Mouse (Mus musculus): ENCODE measurements around the gene Taf1c.

Gene Taf1c

GRCm38 (mm10) chr8:119623744-119624143, 18.7 kb upstream of the Taf1c start:
- DNase-seq (ENCODE audit: low spot score in 2 of 2), result no peak

- no peak for DNase-seq (ENCODE audit: low spot score in 2 of 2)
Measured at GRCm38 (mm10) chr8:119623061-119623460, 18.0 kb upstream of the Taf1c start.

DNA sequence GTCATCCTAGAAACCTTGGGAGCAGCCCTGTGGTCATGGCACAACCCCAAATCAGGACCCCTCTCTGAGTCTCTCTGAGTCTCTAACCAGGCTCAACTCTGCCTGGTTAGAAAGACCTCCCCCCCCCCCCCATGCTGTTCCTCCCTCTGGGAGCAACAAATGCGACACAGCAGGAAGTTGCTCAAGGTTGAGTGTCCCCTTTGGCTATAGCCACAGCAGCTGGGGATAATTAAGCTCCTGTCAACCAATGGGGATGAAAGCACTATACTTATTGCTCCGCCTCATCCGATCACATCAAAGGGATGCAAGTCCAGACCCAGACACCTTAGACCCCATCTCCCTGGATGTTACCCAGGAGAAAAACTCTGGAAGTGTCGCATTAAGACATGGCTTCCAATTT, 17.5 kb upstream of the Taf1c start:
- DNase-seq (ENCODE audit: low spot score in 2 of 2), result no peak

DNA sequence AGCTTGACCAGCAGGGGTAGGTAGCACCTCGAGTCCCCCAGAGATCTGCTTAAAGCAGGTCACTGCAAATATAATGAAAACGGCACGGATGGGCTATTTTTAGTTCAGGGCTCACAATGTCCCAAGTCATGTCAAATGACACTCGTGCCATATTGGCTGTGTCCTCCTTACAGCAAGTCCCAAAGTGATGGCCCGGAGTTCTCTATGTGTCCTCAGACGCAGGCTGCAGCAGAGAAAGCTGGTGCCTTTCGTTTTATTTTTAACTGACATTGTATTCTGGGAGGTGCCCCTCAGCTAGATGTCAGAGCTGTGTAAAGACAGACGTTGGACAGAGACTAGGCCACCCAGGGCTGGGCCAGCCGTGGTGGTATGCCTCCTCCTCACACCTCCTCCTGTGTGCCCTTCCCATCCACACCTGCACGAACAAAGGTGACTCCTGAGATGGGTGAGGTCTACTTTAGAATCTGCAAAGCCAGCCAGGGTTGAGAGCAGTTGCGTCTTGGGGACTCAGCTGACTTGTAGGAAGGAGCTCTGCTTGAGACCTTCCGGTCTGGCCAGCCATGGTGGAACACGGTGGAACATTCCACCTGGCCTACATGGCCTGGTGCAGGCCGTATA, 15.9 kb upstream of the Taf1c start:
- no peak for DNase-seq (ENCODE audit: low spot score in 2 of 2)

DNA sequence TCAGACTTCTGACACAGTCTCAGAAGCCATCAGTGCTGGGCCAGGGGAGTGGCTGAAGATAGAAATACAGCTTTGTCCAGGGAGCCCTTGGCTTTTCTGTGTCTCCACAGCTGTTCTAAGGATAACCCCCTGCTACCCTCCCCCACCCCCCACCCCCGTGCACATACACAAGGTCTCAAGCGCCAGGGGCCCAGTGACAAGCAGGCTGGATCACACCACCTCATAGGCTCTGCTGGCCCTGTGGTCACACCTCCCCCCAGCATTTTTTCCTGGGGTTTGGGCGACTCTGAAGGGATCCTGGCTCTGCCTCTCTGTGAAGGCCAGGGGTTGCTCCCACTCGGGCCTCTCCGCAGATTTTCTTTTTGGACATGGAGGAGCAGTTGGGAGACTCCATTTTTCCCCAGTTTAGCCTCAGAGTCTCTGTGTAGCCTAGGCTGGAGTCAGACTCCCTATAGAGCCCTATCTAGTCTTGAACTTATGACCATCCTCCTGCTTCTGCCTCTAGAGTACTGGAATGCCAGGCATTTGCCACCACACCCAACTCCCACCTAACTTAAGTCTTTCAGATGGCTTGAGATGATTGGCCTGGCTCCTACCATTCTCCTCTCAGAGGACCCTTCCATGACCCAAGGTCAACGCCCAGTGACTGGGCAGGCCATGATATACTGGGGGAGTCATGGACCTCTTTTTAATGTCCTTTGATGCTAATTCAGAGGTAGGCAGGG, 15.3 kb upstream of the Taf1c start:
- no peak for DNase-seq (ENCODE audit: low spot score in 2 of 2)

GRCm38 (mm10) chr8:119618887-119619286, 13.9 kb upstream of the Taf1c start:
- no peak for DNase-seq (ENCODE audit: low spot score in 2 of 2)

- DNase-seq (ENCODE audit: low spot score in 2 of 2), result no peak
Measured at GRCm38 (mm10) chr8:119617586-119617985, 12.6 kb upstream of the Taf1c start.

DNA sequence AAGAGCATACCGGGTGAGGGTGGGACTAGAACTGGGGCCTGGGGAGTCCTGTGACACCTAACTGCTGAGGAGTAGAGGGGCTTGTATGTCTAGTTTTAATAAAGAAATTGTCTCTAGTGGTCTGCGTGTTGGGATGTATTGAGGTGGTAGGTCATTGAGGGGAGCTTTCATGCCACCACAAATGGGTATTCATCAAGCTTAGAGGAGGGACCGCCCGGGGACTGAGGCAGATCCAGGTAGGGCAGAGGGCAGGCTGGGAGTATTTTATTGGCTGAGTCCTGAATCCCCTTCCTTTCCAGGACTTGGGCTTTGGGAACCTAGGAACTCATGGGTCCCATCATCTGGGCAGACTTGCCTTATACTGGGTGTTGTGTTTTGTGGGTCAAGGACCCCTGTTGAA, 11.8 kb upstream of the Taf1c start:
- DNase-seq (ENCODE audit: low spot score in 2 of 2), result no peak

- no peak for DNase-seq (ENCODE audit: low spot score in 2 of 2)
Measured at GRCm38 (mm10) chr8:119616358-119616757, 11.3 kb upstream of the Taf1c start.

GRCm38 (mm10) chr8:119615096-119615495, 10.1 kb upstream of the Taf1c start:
- DNase-seq (ENCODE audit: low spot score in 2 of 2), result no peak

DNA sequence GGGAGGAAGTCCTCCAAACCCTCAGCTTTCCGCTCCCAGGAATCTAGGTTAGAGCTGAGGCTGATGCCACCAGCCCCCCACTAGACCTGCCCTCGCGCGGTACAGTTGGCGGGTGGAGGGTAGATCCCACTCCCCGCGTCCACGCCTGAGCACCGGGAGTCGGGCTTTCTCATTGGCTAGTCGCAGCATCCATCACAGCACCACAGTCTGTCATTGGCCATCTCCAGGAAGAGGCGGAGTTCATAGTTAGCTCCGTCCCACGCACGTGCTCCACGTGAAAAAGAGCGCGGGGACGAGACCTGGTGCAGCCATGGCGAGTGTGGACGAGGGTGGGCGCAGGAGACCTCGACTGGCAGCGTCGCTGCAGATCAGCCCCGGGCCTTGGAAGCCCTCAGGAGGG, 7.4 kb upstream of the Taf1c start, which contains the start of gene Adad2:
Gene Adad2 (plus strand): TSS at position 277 of the 400 bp plus-strand sequence.
- DNase-seq (ENCODE audit: low spot score in 2 of 2), result no peak

DNA sequence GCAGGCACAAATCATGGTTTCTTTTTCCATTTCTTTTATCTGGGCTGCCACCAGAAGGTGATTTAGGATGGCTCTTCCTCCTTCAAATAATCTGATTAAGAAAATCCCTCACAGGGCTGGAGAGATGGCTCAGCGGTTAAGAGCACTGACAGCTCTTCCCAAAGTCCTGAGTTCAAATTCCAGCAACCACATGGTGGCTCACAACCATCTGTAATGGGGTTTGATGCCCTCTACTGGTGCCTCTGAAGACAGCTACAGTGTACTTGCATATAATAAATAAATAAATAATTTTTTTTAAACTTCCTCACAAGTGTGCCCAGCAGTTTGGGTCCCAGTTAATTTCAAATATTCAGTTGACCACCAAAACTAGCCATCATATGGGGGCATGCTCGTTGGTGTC, 1.2 kb upstream of the Taf1c start:
- no peak for DNase-seq (ENCODE audit: low spot score in 2 of 2)

GRCm38 (mm10) chr8:119604398-119604803, 621 bp downstream of the Taf1c start:
- no peak for DNase-seq (ENCODE audit: low spot score in 2 of 2)

DNA sequence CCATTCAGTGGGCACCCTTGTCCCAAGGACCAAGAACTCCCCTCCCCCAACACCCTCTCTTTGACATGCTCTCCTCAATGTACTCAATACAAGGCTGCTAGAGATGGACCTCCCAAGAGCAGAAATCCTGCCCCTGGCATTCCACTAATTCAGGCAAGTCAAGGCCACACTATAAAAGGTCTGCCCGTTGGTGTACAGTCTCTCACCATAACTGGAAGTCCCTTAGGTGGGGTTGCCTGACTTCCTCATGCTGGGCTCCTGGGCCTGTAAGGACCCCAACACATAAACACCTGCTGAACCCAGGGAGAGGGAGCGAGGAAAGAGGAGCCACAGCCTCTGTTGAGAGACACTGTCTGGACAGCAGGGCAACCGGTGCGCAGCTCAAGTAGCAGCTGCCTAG, 1.3 kb downstream of the Taf1c start:
- no peak for DNase-seq (ENCODE audit: low spot score in 2 of 2)

- no peak for DNase-seq (ENCODE audit: low spot score in 2 of 2)
Measured at GRCm38 (mm10) chr8:119591456-119591855, 13.6 kb downstream of the Taf1c start.

DNA sequence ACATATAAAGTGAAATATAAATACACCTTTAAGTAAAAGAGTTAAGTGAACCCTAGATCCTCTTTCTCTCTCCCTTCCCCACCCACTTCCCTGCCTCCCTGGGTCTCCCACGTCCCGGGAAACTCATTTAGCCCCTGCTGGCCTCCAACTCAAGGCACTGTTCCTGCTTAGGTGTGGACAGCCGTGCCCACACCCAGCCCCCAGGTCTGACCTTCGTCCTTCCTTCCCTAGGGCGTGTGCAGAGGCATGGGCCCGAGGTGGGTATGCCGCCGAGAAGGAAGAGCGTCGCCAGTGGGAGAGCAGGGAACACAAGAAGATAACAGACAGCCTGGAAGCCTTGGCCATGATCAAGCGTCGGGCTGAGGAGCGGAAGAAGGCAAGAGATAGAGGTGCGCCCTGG, 14.7 kb downstream of the Taf1c start:
- no peak for DNase-seq (ENCODE audit: low spot score in 2 of 2)

GRCm38 (mm10) chr8:119588844-119589243, 16.2 kb downstream of the Taf1c start:
- DNase-seq (ENCODE audit: low spot score in 2 of 2), result no peak

DNA sequence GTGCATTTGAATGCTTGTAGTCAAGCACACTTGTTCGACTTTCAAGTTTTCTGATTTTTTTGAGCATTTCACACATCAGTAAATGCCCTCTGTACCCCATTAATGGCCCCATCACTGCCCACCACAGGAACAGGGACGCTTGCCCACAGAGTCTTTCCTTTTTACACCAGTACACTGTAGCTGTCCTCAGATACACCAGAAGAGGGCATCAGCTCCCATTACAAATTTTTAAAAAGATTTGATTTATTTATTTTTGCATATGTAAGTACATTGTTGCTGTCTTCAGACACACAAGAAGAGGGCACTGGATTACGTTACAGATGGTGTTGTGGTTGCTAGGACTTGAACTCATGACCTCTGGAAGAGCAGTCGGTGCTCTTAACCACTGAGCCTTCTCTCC, 16.7 kb downstream of the Taf1c start:
- DNase-seq (ENCODE audit: low spot score in 2 of 2), result no peak

- no peak for DNase-seq (ENCODE audit: low spot score in 2 of 2)
Measured at GRCm38 (mm10) chr8:119585901-119586300, 19.1 kb downstream of the Taf1c start.

GRCm38 (mm10) chr8:119580441-119581161, 24.4 kb downstream of the Taf1c start:
- no peak for DNase-seq (ENCODE audit: low spot score in 2 of 2)

- DNase-seq (ENCODE audit: low spot score in 2 of 2), result no peak
Measured at GRCm38 (mm10) chr8:119579096-119579495, 25.9 kb downstream of the Taf1c start.

DNA sequence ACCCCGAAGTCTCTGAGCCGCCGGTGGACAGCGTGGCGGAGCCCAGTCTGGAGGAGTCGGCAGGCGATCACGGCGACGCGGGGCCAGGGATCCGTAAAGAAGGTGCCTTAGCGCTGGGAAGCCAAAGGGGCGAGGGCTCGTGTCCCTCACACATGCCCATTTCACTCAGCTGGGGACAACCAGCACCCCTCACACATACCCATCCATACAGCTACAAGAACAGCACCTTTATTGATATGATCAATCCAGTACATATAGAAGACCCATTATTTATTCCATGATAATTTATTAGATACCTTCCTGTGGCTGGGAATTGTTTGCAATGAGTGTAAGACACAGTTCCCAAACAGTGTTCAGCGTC, 29.7 kb downstream of the Taf1c start:
- DNase-seq (ENCODE audit: low spot score in 2 of 2), result no peak
